Mouse (Mus musculus) urinary bladder, adult 18-20 months (tissue): ENCODE results near the gene Zc3h14.
A peak's percentile ranks its signal among the peaks of the same experiment; 100 is the strongest.

Source experiments
- DNase-seq, 2 experiments: peaks; one replicate each; pipeline ENCODE4 v3.0.0; 2022; ENCODE audit warnings: low spot score in 2 of 2, mixed read lengths in 2 of 2

Zc3h14 gene

DNA sequence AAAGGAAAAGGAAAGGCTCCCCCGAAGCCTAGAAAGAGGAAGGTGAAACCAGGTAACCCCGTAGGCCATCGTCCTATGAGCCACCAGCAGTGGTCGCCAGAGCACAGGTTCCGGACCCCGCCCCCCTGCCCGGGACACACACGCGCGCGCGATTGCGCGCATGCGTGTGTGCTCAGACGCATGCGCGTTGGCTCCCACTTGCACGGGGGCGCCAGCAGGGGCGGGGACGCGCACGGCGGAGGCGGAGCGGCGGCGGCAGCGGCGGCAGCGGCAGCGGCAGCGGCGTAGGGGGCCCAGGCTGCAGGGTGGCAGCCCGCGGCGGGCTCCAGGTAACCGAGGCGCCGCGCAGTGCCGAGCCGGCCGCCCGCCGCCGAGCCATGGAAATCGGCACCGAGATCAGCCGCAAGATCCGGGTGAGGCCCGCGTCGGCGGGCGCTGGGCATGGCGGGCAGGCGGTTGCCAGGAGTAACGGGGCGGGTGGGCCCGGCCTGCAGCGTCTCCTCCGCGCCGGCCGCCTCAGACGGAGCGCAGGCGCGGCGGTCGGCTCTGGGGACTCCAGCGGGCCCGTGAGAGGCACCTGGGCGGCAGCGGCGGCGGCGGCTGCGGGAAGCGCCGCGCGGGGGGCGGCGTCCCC lies at the start of gene Zc3h14:
Gene Zc3h14 (plus strand): TSS at position 219 of the 634 bp plus-strand sequence.
- DNase-seq, result peak; percentile 83 to 85

DNA sequence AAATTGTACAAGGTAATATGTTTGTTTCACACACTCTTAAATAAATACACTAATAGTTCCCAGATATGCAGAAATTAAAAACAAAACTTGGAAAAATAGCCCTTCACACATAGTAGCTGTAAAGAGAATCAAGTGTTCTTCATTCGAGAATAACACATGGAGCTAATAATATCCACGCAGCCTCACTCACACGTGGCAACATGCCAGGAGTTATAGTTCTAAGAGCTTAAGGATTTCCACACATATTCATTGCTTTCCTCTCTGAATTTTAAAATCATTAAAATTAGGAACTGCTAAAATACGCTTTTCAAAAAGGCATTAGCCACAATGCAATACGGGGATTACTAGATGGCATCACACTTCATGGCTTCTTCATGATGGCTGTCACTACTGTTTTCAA lies 49.6 kb upstream of the Zc3h14 start:
- DNase-seq, result no peak

DNA sequence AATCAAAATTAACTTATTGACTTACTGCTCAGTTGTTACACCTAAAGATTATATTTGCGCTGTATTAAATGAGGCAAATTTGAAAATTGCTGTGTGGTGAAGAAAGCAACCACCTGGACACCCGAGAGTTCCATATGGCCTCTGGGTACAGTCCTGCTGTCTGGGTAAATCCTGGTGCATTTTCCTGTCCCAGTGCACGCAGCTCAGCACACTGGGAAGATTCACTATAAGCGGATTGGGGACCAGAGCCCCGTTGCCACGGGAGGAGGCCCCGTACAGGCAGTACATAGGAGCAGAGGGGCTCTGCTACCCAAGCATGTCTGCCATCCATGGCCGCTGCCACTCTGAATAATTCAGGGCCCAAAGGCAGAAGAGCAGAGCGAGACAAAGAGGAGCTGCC lies 45.2 kb upstream of the Zc3h14 start:
- DNase-seq, result no peak

DNA sequence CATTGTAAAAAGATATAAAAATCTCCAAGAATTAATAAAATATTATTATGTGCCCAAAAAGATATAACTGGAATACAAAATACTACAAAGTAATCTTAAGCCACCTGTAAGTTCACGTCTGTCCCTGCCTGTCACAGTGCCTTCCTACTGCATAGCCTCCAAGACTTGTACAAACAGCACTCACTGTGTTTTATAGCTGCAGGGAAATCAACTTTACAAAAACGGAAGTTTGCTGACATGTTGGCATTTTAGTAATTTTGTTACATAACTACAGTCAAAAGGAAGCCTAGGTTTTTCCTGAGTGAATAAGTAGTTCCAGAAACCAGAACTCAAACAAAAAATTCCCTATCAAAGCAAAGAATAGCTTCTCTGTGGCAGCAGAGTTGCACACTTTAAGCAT lies 43.2 kb upstream of the Zc3h14 start:
- DNase-seq, result no peak

DNA sequence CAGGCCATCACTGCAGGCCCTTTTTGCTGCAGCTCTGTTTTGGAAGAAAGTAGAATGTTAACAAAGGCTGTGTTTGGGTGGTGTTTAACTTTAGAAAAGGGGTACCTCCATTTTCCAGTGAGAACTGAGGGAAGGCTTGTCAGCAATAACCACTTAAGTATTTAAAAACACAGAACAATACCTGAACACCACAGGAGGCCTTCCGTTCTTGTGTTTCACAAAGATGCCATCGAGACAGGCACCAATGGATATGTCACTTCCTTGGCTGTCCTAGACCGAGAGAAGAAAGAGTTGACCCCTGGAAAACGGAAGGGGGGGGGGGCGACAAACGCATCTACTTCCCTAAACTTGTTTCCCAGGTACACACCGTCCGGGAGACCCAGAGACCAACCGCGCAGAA lies 42.8 kb upstream of the Zc3h14 start:
- no peak for DNase-seq

DNA sequence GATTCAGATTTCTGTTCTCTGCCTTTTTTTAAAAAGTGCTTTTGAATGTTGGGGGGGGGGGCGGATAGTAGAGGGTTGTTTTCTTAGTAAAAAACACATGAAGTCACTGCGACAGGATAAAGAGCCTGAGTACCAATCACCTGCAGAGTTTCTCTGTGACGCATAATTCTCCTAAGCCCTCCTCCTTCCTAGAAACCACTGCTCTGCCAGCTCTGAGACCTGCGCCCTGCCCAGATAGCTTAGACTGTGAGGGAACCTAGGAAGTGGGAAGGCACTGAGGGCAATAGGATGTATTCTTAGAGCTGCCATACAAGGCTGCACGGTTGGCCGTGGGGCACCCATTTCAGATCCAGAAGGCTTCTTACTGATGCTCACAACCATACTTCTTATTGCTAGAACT lies 33.9 kb upstream of the Zc3h14 start:
- no peak for DNase-seq

DNA sequence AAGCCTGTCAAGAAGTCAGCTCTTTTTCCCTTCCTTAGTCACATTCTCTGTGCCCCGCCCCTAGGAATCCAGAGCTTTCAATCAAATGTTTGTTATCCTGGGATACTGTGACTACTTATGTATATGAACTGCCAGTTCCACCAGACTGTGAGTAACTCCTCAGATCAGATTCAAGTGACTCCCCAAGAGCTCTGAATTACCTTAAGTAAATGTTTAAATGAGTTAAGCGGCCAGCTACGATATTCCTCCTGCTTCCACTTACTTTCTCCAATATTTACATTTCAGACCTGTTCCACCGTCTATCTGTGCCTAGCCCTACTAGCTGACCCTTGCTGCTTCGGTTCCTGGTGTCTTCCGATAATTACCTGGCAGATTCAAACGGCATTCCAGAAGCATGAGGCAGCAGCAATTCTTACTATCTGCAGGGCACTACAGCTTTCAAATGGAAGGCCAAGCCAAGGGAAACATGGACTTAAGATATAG lies 33.1 kb upstream of the Zc3h14 start:
- peak in 1 of 2 experiments; percentile 16 for DNase-seq

DNA sequence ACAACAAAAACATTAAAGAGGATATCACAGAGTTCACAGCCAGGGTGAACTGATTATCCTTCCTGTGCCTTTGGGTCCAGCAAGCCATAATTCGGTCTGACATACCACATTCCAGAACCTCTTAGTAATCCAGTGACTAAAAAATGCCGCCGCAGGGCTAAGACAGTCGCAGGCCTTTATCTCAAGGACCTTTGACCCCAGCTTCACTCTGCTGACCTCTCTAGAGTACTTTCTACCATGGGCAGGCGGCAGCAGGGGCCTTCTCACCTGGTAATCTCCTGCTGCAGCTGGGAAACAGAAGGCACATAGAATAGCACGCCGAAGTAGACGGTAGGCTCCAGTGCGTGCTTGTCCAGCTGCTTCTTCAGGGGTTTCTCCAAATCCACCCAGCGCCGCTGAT lies 32.0 kb upstream of the Zc3h14 start:
- no peak for DNase-seq

DNA sequence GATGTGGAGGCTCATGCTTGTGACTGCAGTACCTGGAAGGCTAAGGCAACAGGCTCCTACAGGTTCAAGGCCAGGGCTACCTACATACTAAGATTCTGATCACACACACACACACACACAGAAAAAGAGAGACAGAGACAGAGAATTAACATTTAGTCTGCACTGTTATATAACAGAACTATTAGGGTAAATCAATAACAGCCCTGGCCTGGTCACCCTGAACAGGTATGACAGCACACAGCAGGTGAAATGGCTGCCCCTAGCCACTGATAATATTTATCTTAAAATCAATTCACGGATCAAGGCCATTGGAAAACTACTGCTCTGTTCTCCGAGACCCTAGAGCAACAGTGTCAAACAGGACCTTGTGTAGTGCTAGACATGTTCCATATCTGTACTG lies 30.6 kb upstream of the Zc3h14 start:
- no peak for DNase-seq

DNA sequence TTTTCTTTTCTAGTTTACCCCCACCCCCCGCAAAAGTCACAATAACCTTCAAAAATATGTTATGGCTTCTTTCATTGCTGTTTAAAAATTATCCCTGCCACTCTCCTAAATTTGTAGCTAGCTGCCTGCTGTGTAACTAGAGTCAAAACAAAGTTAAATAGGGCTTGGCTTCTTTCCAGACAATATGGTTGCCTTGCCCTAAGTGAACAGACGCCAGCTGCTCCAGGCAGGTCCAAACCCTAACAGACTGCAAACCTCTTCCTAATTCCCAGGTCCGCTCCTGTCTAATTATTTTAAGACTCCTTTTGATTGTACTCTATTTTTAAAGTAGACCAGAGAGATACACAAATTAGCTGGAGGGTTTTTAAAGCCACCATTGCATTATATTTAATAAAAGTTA lies 26.1 kb upstream of the Zc3h14 start:
- DNase-seq, result no peak

DNA sequence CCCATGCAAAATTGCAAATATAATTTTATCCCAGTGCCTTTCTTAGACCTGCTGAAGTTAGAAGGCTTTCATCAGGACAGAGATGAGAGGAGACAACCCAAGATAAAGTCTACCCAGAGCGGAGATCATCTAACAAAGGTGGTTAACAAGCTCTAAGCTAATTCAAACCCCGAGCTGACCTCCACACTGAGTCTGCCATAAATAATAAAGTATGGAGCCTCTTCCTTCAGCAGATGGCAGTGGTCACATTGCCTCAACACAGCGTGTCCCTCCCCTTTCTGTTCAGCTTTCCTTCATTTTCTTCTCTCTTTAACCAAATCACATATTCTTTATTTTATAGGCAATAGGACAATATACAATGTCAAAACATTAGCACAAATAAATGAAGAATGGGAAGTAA lies 25.7 kb upstream of the Zc3h14 start:
- DNase-seq, result no peak

DNA sequence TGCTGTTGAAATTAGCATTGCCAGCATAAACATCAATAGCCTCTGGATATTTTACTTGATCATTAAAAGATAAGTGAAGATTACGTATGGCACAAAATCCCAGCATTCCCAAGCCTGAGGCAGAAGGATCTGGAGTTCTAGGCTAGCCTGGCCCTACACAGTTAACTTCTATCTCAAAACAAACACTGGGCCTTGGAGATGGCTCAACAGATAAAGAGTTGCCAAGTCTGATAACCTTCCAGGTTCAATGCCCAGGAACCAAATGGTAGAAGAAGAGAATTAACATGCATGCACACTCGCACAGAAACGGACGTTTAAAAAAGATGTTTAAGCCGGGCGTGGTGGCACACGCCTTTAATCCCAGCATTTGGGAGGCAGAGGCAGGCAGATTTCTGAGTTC lies 22.5 kb upstream of the Zc3h14 start:
- no peak for DNase-seq

DNA sequence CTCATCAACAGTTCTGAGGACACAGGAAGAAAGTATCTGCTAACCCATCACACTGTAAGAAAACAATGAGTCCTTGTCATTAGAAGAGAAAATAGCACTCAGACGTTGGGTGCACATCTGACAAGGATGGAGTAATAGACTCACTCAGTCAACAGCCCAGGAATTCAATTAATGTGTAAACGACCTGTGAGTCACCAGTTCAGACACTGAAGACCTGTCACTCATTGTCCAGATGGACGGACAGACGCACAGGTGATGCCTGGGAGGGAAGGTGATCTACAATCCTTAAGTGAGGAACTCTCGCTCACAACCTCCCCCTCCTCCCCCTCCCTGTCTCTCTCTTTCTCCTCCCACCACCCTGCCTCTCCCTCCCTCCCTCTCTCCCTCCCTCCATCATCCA lies 21.8 kb upstream of the Zc3h14 start:
- DNase-seq, result no peak

DNA sequence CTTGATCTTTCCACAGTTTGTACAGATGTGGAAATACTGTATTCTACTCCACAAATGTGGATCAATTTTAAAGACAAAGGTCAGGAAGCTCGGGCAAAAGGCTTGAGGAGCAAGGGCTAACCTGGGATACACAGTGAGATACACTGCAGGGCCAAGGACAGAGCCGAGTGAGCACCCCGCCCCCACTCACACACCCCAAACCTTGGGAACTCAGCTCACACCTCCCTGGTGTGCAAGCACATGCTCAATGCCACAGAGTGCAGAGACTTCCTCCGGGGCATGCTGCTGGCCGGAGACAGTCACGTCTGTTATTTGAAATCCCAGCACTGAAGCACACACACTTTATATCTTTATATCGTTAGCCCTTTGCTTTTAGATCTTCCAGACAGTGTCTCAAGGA lies 20.7 kb upstream of the Zc3h14 start:
- DNase-seq, result no peak

DNA sequence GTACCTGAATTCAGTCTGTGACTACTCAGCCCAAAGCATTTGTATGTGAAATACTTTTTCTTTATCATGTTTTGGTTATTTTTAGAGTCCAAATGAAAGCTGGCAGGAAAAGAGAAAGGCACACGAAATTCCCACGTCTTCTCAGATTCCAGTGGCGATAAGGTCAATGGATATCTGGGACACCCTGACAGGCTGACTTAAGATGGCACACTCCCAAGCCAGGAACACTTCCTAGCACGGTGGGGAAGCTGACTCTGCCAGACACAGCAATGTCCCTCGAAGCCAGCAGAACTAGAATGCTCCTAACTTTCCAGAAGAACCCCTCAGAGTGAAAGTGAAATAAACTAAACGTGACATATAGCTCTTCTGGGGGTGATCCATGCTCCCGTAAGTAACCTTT lies 19.6 kb upstream of the Zc3h14 start:
- no peak for DNase-seq

DNA sequence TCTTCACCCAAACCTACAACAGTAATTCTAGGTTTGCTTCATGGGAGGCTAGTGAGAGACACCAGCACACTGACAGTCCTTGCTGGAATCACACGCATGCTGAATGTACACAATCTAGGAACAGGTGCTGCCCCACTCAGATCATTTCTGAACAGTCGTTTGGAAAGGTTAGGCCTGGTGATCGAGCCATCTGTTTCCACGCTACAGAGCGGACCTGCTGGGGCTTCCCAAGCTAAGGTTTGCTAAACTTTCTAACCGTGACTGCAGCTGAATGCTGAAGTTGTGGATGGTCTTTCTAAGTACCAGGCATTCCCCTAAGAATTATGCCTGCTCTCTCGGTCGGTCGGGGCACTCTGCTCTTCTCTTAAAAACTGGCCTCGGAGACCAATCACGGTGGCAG lies 16.1 kb upstream of the Zc3h14 start:
- no peak for DNase-seq

DNA sequence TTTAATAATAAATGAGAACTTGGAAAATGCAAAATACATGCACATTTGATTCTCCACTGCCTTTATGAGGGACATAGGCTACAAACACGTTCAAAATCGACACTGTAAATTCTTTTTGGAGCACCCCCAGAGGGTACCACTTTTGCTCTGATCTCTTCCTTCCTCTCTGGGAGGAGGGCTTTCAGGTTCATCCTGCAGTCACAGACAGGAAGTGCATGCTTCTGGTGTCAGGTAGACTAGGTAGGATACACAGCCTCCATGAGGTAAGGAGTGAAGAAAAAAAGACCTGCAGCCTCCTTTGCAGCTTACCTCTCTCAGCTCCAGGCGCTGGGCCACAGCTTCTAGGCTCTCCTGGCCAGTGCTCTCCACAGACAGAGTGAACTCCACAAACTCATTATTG lies 13.6 kb upstream of the Zc3h14 start:
- no peak for DNase-seq

DNA sequence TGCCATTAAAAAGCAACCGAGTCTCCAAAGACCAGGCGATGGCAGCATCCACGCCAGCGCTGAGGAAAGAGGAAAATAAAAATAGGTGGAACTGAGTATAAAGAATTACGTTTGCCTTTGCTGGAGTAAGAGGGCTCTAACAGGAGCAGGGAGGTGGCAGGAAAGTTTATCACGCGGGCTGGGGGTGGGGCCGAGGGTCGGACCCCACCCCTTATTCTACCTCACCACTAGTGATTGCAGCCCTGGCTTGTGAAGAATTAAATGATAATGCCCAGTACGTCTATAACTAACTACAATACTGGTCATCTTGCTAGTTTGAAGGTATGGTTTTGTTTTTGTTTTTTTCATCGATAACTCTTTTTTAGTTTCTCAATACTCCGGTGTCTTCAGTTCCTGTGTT lies 13.0 kb upstream of the Zc3h14 start:
- DNase-seq, result no peak

DNA sequence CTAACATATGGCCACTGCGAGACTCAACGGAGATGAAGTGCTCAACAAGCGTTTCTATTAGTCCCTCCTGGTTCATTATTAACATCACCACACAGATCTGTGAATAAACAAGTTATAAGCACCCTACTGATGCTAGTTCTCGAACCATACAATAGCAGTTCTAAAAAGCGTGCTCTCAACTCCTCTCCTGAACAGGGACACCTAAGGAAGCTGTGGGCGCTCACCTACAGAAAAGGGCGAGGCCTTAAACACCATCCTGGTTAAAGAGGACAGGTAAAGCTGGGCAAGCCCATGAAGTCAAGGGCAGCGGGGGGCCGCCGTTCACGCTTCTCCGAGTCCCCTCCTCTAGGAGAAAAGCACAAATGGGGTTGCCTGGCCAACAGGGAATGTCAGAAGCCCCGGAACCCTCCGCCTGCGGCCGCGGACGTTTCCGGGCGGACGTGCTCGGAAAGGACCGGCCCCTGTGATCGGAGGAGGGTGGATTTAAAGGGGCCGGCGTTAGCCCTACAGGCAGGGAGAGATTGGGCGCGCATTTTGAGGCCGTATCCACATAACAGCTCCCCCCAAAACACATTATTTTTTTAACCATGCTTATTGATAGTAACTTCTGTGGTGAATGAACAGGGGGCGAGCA lies 12.4 kb upstream of the Zc3h14 start:
- DNase-seq, result peak; percentile 78 to 88

DNA sequence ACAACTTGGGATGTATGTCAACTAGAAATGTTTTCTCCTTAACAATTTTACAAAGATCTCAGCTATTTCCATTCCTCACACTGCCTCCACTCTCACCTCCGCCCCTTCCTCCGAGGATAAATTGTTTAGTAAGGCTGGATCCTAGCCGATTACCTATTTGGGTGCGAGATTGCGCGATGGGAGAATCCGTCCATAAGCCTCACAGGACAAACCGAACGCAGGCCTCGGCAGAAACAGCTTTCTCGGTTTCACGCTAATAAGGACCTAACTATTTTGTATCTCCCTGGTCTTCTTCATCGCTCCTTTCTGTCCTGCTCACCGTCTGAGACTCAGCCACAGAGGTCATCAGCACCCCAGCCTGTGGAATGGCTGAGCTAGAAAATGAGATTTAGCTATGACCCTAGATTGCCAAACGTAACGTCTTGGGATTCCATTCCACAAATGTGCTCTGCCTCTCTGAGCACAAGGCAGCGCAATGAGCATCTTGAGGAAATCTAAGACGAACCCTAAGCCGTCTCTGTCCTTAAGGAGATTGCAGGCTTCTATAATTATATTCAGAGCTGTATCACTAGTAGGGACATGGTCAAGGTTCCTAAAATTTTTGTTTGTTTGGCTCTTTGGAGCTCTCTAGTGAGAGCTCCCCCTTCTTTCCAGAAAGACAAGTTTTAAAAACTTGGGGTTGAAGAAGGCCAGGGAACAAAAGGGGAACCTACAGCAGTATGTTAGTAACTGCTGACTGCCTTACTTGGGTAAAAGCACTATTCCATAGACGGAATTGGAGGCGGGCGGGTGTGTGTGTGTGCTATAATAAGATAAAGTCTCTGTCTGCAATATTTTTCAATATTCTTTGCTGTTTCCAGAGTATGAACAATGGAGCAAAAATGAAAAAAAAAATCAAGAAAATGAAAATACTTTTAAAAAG lies 11.6 kb upstream of the Zc3h14 start:
- DNase-seq, result no peak

DNA sequence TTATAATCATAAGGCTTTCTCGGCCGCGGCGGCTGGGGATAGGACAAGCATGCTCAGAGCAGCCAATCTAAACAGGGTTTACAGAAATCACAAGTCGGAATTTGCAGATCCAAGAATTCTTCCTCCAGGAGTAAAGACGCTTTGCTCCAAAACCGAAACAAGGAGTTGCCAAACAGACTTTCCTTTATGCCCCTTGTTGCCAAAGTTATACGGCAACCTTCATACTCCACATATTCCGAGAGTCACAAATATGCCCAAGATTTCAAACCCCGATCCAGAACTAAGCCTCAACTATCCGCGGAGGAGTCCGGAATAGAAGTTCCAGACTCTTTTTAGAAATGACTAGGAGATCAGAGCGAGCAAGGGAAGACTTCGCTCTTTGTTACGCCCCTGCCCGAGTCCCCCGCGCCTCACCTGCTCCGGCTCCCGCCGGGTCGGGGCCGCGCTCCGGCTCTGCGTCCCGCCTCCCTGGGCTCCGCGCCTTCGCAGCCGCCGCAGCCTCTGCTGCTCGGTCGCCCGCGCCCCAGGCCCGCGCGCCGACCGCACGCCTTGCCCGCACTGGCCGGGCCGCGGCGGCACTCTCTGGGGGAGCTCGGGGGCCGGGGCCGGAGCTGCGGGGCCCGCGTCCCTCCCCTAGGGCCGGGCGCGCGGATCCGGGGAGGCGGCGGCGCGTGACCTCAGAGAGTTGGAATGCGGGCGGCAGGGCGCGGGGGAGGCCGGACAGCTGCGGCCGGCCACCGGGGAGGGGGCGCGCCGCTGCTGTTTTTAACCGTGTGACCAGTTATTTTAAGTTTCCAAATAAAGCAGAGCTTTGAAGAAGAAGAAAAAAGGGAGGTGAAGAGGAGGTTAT lies 9.6 kb upstream of the Zc3h14 start, which contains the start of gene Ptpn21:
Gene Ptpn21 (minus strand): TSS at position 455 of the 850 bp plus-strand sequence.
- peak in 1 of 2 experiments; percentile 68 for DNase-seq
